Mouse (Mus musculus): ENCODE results near the gene Trim50. TPM values are rescaled to one million over a fixed set of nuclear protein-coding genes. Genes with fewer than 3 reads are reported as not detected.
"Not testable (repeated sequence)": the region's sequence is repeated elsewhere in the genome, so short reads cannot be mapped to it uniquely, and the experiment has no call there.

Gene Trim50
- total RNA-seq, 2 experiments from 2014 or later = not detected

GRCm38 (mm10) chr5:135368312-135368711 lies 15.2 kb downstream of the Trim50 start:
- 0 out of 2 replicates have a peak, but pooled peaks have one; percentile 2 for ATAC-seq (replicated peaks; ENCODE audit: poor library complexity, severe bottlenecking)

- not testable (repeated sequence) for ATAC-seq (replicated peaks; ENCODE audit: poor library complexity, severe bottlenecking)
These were observed 16.1 kb downstream of the Trim50 start for GRCm38 (mm10) chr5:135369196-135369595.

- ATAC-seq (replicated peaks; ENCODE audit: poor library complexity, severe bottlenecking) = peak; percentile 77
These were observed 16.9 kb downstream of the Trim50 start, which contains the start of gene Nsun5 for GRCm38 (mm10) chr5:135369787-135370654. TSS of gene Nsun5 (plus strand) at chr5:135369953.

GRCm38 (mm10) chr5:135371195-135371594 lies 18.1 kb downstream of the Trim50 start:
- ATAC-seq (replicated peaks; ENCODE audit: poor library complexity, severe bottlenecking) = no peak

- ATAC-seq (replicated peaks; ENCODE audit: poor library complexity, severe bottlenecking) = no peak
These were observed 20.5 kb downstream of the Trim50 start for GRCm38 (mm10) chr5:135373601-135374000.

- no peak for ATAC-seq (replicated peaks; ENCODE audit: poor library complexity, severe bottlenecking)
These were observed 22.1 kb downstream of the Trim50 start for GRCm38 (mm10) chr5:135375167-135375566.

- ATAC-seq (replicated peaks; ENCODE audit: poor library complexity, severe bottlenecking) = no peak
These were observed 23.2 kb downstream of the Trim50 start for GRCm38 (mm10) chr5:135376341-135376740.

- ATAC-seq (replicated peaks; ENCODE audit: poor library complexity, severe bottlenecking) = no peak
These were observed 27.6 kb downstream of the Trim50 start for GRCm38 (mm10) chr5:135380681-135381080.

GRCm38 (mm10) chr5:135381356-135381925 lies 28.3 kb downstream of the Trim50 start:
- no peak for ATAC-seq (replicated peaks; ENCODE audit: poor library complexity, severe bottlenecking)

- ATAC-seq (replicated peaks; ENCODE audit: poor library complexity, severe bottlenecking) = no peak
These were observed 29.7 kb downstream of the Trim50 start for GRCm38 (mm10) chr5:135382746-135383145.

GRCm38 (mm10) chr5:135383771-135384170 lies 30.7 kb downstream of the Trim50 start:
- no peak for ATAC-seq (replicated peaks; ENCODE audit: poor library complexity, severe bottlenecking)

- ATAC-seq (replicated peaks; ENCODE audit: poor library complexity, severe bottlenecking) = peak; percentile 86
These were observed 41.1 kb downstream of the Trim50 start, which contains the start of gene Pom121 for GRCm38 (mm10) chr5:135394004-135394823. TSS of gene Pom121 (minus strand) at chr5:135394546.

- ATAC-seq (replicated peaks; ENCODE audit: poor library complexity, severe bottlenecking) = peak; percentile 45
These were observed 42.7 kb downstream of the Trim50 start for GRCm38 (mm10) chr5:135395826-135396225.

GRCm38 (mm10) chr5:135399382-135399781 lies 46.3 kb downstream of the Trim50 start:
- no peak for ATAC-seq (replicated peaks; ENCODE audit: poor library complexity, severe bottlenecking)

GRCm38 (mm10) chr5:135400244-135400643 lies 47.1 kb downstream of the Trim50 start:
- ATAC-seq (replicated peaks; ENCODE audit: poor library complexity, severe bottlenecking) = peak; percentile 85

GRCm38 (mm10) chr5:135404623-135405022 lies 51.5 kb downstream of the Trim50 start:
- no peak; the same call in 1 of the 2 replicates for ATAC-seq (replicated peaks; ENCODE audit: poor library complexity, severe bottlenecking)

GRCm38 (mm10) chr5:135405437-135405836 lies 52.3 kb downstream of the Trim50 start:
- ATAC-seq (replicated peaks; ENCODE audit: poor library complexity, severe bottlenecking) = no peak

GRCm38 (mm10) chr5:135408114-135408513 lies 55.0 kb downstream of the Trim50 start:
- ATAC-seq (replicated peaks; ENCODE audit: poor library complexity, severe bottlenecking) = no peak

GRCm38 (mm10) chr5:135410266-135410665 lies 57.2 kb downstream of the Trim50 start:
- no peak for ATAC-seq (replicated peaks; ENCODE audit: poor library complexity, severe bottlenecking)
